Mouse (Mus musculus): ENCODE results near the gene Gm21876. TPM values are rescaled to one million over a fixed set of nuclear protein-coding genes. Genes with fewer than 3 reads are reported as not detected.
"Not testable (repeated sequence)": the region's sequence is repeated elsewhere in the genome, so short reads cannot be mapped to it uniquely, and the experiment has no call there.

Gene Gm21876
- polyA plus RNA-seq (2015; fragmentation: Nextera tagmentation; extraction: Ambion mirVana), result not detected in 2 replicates

DNA sequence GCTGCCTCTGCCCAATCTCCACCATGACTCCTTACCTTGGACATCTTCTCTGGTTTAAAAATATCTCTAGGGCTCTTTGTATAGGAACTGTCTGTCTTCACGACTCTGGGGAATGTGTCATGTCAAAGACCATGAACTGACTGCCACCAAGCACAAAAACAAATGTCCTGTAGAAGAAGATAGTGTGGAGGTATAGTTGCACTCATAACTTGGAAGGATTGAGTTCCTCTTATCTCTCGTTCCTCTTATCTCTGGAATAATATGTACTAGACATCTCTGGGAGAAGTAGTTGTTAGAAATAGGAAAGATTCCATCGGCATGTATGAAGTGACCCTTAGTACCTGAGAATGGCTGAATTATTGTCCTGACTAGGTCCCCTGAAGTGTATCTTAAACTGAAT is at the start of gene Gm21876:
TSS of gene Gm21876 (minus strand) at position 101 of the 400 bp plus-strand sequence.
- no peaks in the 10 kb centered on the region for H3K4me1 ChIP-seq (replicated peaks)
- no peak within 1 kb of the TSS for H3K9ac ChIP-seq

DNA sequence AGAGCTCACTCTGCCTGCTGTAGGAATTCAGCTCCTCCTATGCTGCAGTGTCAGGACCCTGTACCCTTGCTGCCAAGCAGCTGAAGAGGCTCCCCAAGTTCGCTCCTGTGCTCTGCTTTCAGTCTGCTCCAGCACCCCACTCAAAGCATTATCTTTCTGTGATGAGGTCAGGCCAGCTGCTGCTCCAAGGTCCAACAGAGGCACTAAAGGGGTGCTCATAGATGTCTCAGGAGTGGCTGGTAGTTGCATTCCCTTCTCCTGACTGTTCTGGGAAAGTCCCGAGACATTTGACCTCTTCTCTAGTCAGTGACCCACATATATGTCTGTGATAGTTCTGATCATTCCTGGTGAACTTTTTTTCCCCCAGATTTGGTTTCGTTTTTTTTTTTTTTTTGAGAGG is 45.0 kb upstream of the Gm21876 start:
- ATAC-seq (replicated peaks; ENCODE audit: insufficient number of reproducible peaks, insufficient read depth, low FRiP score, low read depth), result no peak
- WGBS, result 58% methylated on average over 3 of the region's 3 CpGs

More for the DNA sequence above, at the start of gene Gm21876:
- Histone ChIP-seq H3K4me3 (no peak within 1 kb of the TSS), H3K36me3 (no peaks in the 10 kb centered on the region), H3K27me3 (no peaks in the 10 kb centered on the region), H3K27ac (no peak within 1 kb of the TSS), H3K4me2 (no peak within 1 kb of the TSS), H3K9me3 (replicated peaks) (no peaks in the 10 kb centered on the region)
- 62% methylated on average over 3 of the region's 3 CpGs for WGBS
- ATAC-seq (replicated peaks; ENCODE audit: insufficient number of reproducible peaks, insufficient read depth, low FRiP score, low read depth), result no peak

GRCm38 (mm10) chrX:21146675-21147074 is 28.8 kb downstream of the Gm21876 start:
- WGBS, result 79% methylated on average over 25 of the region's 25 CpGs
- not testable (repeated sequence) for H3K27me3 ChIP-seq; H3K27ac ChIP-seq; H3K9me3 ChIP-seq (replicated peaks); H3K36me3 ChIP-seq; ATAC-seq (replicated peaks; ENCODE audit: insufficient number of reproducible peaks, insufficient read depth, low FRiP score, low read depth); H3K4me3 ChIP-seq; H3K4me1 ChIP-seq (replicated peaks); H3K9ac ChIP-seq; H3K4me2 ChIP-seq

More for the DNA sequence above, 45.0 kb upstream of the Gm21876 start:
- no peaks in the 10 kb centered on the region for H3K4me1 ChIP-seq (replicated peaks)
- H3K9ac ChIP-seq, result no peak overlapping the region
- no peaks in the 10 kb centered on the region for H3K27me3 ChIP-seq
- no peak overlapping the region for H3K4me2 ChIP-seq
- H3K36me3 ChIP-seq, result no peaks in the 10 kb centered on the region
- no peak overlapping the region for H3K27ac ChIP-seq
- H3K4me3 ChIP-seq, result no peak overlapping the region
- H3K9me3 ChIP-seq (replicated peaks), result no peaks in the 10 kb centered on the region

Other genes with a start within 250 kb of the Gm21876 start
- 3.1 and 5.6 TPM in 2 replicates for gene Cfp, start 244.1 kb downstream of the Gm21876 start, polyA plus RNA-seq (2015; fragmentation: Nextera tagmentation; extraction: Ambion mirVana)
- 10.1 and 11.8 TPM in 2 replicates for gene Elk1, start 225.0 kb downstream of the Gm21876 start, polyA plus RNA-seq (2015; fragmentation: Nextera tagmentation; extraction: Ambion mirVana)
- gene Uxt, start 213.6 kb downstream of the Gm21876 start, polyA plus RNA-seq (2015; fragmentation: Nextera tagmentation; extraction: Ambion mirVana), result 44.8 and 47.7 TPM in 2 replicates
- gene Zfp182, start 113.3 kb downstream of the Gm21876 start, polyA plus RNA-seq (2015; fragmentation: Nextera tagmentation; extraction: Ambion mirVana), result 4.4 and 4.5 TPM in 2 replicates
- gene Spaca5, start 107.2 kb downstream of the Gm21876 start, polyA plus RNA-seq (2015; fragmentation: Nextera tagmentation; extraction: Ambion mirVana), result not detected in 2 replicates
- gene Zfp300, start 86.1 kb downstream of the Gm21876 start, polyA plus RNA-seq (2015; fragmentation: Nextera tagmentation; extraction: Ambion mirVana), result 0.58 and 0.77 TPM in 2 replicates
- gene Ssxa1, start 59.8 kb downstream of the Gm21876 start, polyA plus RNA-seq (2015; fragmentation: Nextera tagmentation; extraction: Ambion mirVana), result not detected in 2 replicates

Data from heart, embryonic 15.5 days (tissue).